Mouse (Mus musculus) intestine, postnatal 0 days (tissue): Measurements from ENCODE around the gene Col16a1. TPM values are rescaled to one million over a fixed set of nuclear protein-coding genes. Genes with fewer than 3 reads are reported as not detected.

Experiments used
- ATAC-seq: fragments of 200-750 bp; cut with Nextera tagmentation; 2 replicates; pipeline ENCODE4 v1.8.0; 2017; ENCODE audit warnings: mild to moderate bottlenecking, moderate TSS enrichment, moderate library complexity
- H3K27ac ChIP-seq: fragments of 300-500 bp; sonication (generic); 2 replicates; pipeline ENCODE4 v1.5.1; 2014; ENCODE audit warnings: mild to moderate bottlenecking, low read depth, low read length, moderate library complexity
- H3K27me3 ChIP-seq: fragments of 300-500 bp; sonication (generic); replicated peaks from 2 replicates; pipeline ENCODE4 v1.6.1; 2014; ENCODE audit warnings: low read length, mixed read lengths; ENCODE audit not compliant: control insufficient read depth, insufficient read depth
- H3K36me3 ChIP-seq: fragments of 300-500 bp; sonication (generic); 2 replicates; pipeline ENCODE4 v1.6.1; 2014; ENCODE audit warnings: mild to moderate bottlenecking, moderate library complexity; ENCODE audit not compliant: control insufficient read depth, insufficient read depth
- H3K4me1 ChIP-seq: fragments of 300-500 bp; sonication (generic); replicated peaks from 2 replicates; pipeline ENCODE4 v1.6.1; 2014; ENCODE audit warnings: antibody characterized with exemption, low read length, mixed read lengths; ENCODE audit not compliant: control insufficient read depth, insufficient read depth
- H3K4me2 ChIP-seq: fragments of 300-500 bp; sonication (generic); replicated peaks from 2 replicates; pipeline ENCODE4 v1.6.1; 2014; ENCODE audit warnings: low read depth, mild to moderate bottlenecking, moderate library complexity
- H3K4me3 ChIP-seq: fragments of 300-500 bp; sonication (generic); 2 replicates; pipeline ENCODE4 v1.5.1; 2014; ENCODE audit warnings: low read depth, low read length
- H3K9ac ChIP-seq: fragments of 300-500 bp; sonication (generic); 2 replicates; pipeline ENCODE4 v1.6.1; 2014; ENCODE audit warnings: mild to moderate bottlenecking, low read depth, low read length
- H3K9me3 ChIP-seq: fragments of 300-500 bp; sonication (generic); 2 replicates; pipeline ENCODE4 v1.6.1; 2016; ENCODE audit warnings: mixed run types; ENCODE audit not compliant: control insufficient read depth
- CTCF ChIP-seq: sonication (generic); IDR thresholded peaks from 2 replicates; pipeline ENCODE4 v1.5.1; 2016; ENCODE audit warnings: low read depth, mild to moderate bottlenecking, control low read depth, antibody characterized with exemption, moderate library complexity
- WGBS: fragments of 180-500 bp; shearing (Covaris S2); extraction: QIAGEN DNeasy Blood & Tissue Kit; methylation state at CpG from one replicate; pipeline ENCODE4 v1.1.7; 2014; 5-methylcytosine and 5-hydroxymethylcytosine counted together
- polyA plus RNA-seq: library from polyadenylated mRNA; unstranded; fragments of >200 nt; fragmentation: Nextera tagmentation; extraction: Ambion mirVana; gene quantifications from 2 replicates; pipeline ENCODE4 v1.2.1, GENCODE M21; 2015

Gene Col16a1
- 23.1 and 25.6 TPM in 2 replicates for polyA plus RNA-seq

DNA sequence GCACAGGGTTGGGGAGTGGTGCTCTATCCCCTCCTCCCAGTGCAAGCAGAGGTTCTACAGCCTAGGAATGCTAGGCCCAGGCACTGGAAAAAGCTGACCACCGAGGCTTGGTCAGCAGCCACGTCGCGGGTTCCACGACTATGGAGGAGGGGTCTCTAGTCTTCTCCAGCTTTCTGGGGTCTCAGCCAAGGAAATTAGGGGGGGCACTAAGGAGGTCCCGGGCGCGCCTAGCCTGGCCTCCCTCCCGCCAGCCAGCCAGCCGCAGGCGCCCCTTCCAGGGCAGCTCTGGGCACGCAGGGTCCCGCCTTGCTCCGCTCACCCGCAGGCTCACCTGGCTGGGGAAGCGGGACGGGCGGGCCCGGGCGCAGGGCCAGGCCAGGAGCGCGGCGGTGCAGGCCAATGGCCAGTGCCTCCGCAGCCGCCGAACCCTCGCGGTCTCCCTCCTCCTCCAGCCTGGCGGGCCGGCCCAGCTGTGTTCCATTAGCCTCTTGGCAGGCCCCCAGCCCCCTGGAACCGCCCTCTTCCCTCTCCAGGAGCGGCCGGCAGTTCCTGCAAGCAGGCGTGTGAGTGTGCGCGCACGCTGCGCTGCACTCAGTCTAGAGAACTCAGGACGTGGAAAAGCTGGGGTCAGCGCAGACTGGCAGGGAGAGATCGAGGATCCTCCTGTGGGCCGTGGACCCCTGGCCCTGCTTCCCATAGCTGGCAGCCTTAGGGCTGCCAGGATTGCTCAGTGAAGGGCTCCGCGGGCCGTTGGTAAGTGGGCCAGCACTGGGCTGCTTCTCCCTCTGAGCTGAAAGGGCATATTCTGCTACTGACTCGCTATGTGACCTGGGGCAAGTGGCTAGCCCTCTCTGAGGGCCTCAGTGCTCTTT, at the start of gene Col16a1:
TSS of gene Col16a1 (plus strand) at position 510 of the 872 bp plus-strand sequence.
- 3% methylated on average over 44 of the region's 46 CpGs for WGBS
- peak within 1 kb of the TSS; percentile 66 for H3K9ac ChIP-seq
- peaks cover 6% of the 10 kb centered on the region; the same call in 1 of the 2 replicates for H3K27me3 ChIP-seq
- peak; percentile 60 for ATAC-seq
- H3K4me2 ChIP-seq: peak within 1 kb of the TSS; percentile 70
- H3K4me1 ChIP-seq: no peaks in the 10 kb centered on the region
- H3K4me3 ChIP-seq: peak within 1 kb of the TSS; percentile 44
- H3K27ac ChIP-seq: peak within 1 kb of the TSS; percentile 77
- no peaks in the 10 kb centered on the region for H3K36me3 ChIP-seq
- TF ChIP-seq CTCF: 0 out of 2 replicates have a peak, but pooled peaks have one; percentile 9
- no peaks in the 10 kb centered on the region for H3K9me3 ChIP-seq

GRCm38 (mm10) chr4:129998124-129998523, 49.5 kb upstream of the Col16a1 start:
- no peak overlapping the region for H3K4me3 ChIP-seq
- H3K27me3 ChIP-seq: no peaks in the 10 kb centered on the region; the same call in 1 of the 2 replicates
- H3K4me2 ChIP-seq: no peak overlapping the region
- H3K9ac ChIP-seq: no peak overlapping the region
- no peak for TF ChIP-seq CTCF
- WGBS: 57% methylated on average over 11 of the region's 11 CpGs
- ATAC-seq: no peak
- H3K36me3 ChIP-seq: no peaks in the 10 kb centered on the region
- no peaks in the 10 kb centered on the region for H3K4me1 ChIP-seq
- H3K9me3 ChIP-seq: no peaks in the 10 kb centered on the region
- no peak overlapping the region for H3K27ac ChIP-seq

- TF ChIP-seq CTCF: 0 out of 2 replicates have a peak, but pooled peaks have one; percentile 4
- 30% methylated on average over 5 of the region's 5 CpGs for WGBS
- no peaks in the 10 kb centered on the region for H3K4me1 ChIP-seq
- no peak overlapping the region for H3K27ac ChIP-seq
- ATAC-seq: no peak
- H3K4me3 ChIP-seq: no peak overlapping the region
- H3K9ac ChIP-seq: no peak overlapping the region
- no peak overlapping the region for H3K4me2 ChIP-seq
- H3K27me3 ChIP-seq: peaks cover 7% of the 10 kb centered on the region; the same call in 1 of the 2 replicates
- no peaks in the 10 kb centered on the region for H3K36me3 ChIP-seq
- no peaks in the 10 kb centered on the region for H3K9me3 ChIP-seq
Observed at GRCm38 (mm10) chr4:130001710-130002109, 45.9 kb upstream of the Col16a1 start.

- no peak for ATAC-seq
- no peak overlapping the region for H3K27ac ChIP-seq
- H3K27me3 ChIP-seq: peaks cover 8% of the 10 kb centered on the region
Observed at GRCm38 (mm10) chr4:130002157-130002556, 45.5 kb upstream of the Col16a1 start.

GRCm38 (mm10) chr4:130005593-130005992, 42.0 kb upstream of the Col16a1 start:
- H3K27ac ChIP-seq: no peak overlapping the region
- H3K9ac ChIP-seq: no peak overlapping the region
- no peak for ATAC-seq
- no peak overlapping the region for H3K4me3 ChIP-seq
- H3K27me3 ChIP-seq: peaks cover 13% of the 10 kb centered on the region; the same call in 1 of the 2 replicates
- H3K9me3 ChIP-seq: no peaks in the 10 kb centered on the region
- H3K36me3 ChIP-seq: no peaks in the 10 kb centered on the region
- WGBS: 59% methylated on average over 9 of the region's 9 CpGs
- no peak overlapping the region for H3K4me2 ChIP-seq
- TF ChIP-seq CTCF: peak; percentile 38; the same call in 1 of the 2 replicates
- H3K4me1 ChIP-seq: no peaks in the 10 kb centered on the region

More at GRCm38 (mm10) chr4:130002157-130002556, 45.5 kb upstream of the Col16a1 start:
- Histone ChIP-seq H3K9me3 (no peaks in the 10 kb centered on the region), H3K36me3 (no peaks in the 10 kb centered on the region), H3K4me3 (no peak overlapping the region), H3K4me1 (no peaks in the 10 kb centered on the region), H3K9ac (no peak overlapping the region), H3K4me2 (no peak overlapping the region)
- no peak for TF ChIP-seq CTCF
- 66% methylated on average over 10 of the region's 10 CpGs for WGBS

DNA sequence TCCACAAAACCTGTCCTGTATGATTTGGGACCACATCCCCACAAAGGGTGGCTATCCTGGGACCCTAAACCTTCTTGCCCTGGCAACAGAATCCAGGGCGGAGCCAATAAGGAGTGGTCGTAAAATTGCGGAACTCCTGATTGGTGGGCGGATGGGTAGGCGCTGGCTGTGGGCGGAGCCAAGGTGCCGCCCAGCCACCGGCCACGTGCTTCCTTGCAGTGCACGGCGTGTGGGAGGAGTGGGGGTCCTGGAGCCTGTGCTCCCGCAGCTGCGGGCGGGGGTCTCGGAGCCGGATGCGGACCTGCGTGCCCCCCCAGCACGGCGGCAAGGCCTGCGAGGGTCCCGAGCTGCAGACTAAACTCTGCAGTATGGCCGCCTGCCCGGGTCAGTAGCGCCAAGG, 41.1 kb upstream of the Col16a1 start:
- Histone ChIP-seq H3K4me2 (peak overlapping the region; percentile 45), H3K4me1 (no peaks in the 10 kb centered on the region), H3K27me3 (peaks cover 13% of the 10 kb centered on the region; the same call in 1 of the 2 replicates), H3K9me3 (no peaks in the 10 kb centered on the region), H3K9ac (no peak overlapping the region), H3K27ac (no peak overlapping the region), H3K4me3 (no peak overlapping the region; the same call in 1 of the 2 replicates), H3K36me3 (no peaks in the 10 kb centered on the region)
- 11% methylated on average over 25 of the region's 25 CpGs for WGBS
- TF ChIP-seq CTCF: no peak
- no peak for ATAC-seq
